Mouse (Mus musculus) spleen, postnatal 0 days (tissue): ENCODE results near the gene Olfr561. TPM values are rescaled to one million over a fixed set of nuclear protein-coding genes. Genes with fewer than 3 reads are reported as not detected.

ENCODE experiments used
- polyA plus RNA-seq: library from polyadenylated mRNA; unstranded; fragments of >200 nt; fragmentation: Nextera tagmentation; extraction: Ambion mirVana; gene quantifications from 2 replicates; pipeline ENCODE4 v1.2.1, GENCODE M21; 2015

Gene Olfr561
- polyA plus RNA-seq, result not detected in 2 replicates

DNA sequence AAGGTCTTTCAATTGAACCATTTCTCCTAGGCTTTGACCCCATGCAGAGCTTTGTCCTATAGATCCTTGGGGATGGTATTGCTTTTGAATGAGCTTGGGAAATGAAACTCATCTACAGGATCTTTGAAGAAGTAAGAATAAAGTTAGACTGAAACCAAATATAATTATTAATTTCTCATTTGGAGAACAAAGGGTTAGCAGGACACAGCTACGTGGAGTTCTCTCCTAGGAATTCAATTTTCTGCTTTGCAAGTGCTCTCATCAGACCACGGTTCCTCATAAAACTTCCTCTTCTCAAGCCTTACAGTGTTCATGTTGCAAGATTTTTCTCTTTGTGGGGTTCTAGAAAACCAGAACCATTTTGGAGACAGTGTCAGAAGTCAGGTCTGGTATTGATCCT lies at the start of gene Olfr561:
Gene Olfr561 (plus strand): TSS at position 301 of the 400 bp plus-strand sequence.

DNA sequence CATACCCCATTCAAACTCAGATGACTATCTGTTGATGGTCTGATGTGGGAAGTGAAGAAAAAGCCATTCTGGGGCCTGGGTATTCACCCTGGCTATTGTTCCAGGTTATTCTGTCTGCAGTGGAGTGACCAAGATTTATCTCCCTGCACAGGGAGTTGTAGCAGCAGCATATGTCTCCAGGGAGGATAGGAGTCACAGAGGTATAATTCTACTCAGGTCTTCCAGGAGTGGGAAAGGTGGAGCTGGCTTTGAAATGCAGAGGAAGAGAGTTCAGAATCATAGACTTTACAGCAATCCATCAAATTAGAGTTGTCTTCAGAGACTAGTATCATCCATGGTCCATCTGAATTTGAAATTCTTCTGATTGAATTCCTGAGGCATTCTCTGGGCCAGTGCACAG lies 43.6 kb upstream of the Olfr561 start, which contains the start of gene Olfr559:
Gene Olfr559 (minus strand): TSS at position 101 of the 400 bp plus-strand sequence.

DNA sequence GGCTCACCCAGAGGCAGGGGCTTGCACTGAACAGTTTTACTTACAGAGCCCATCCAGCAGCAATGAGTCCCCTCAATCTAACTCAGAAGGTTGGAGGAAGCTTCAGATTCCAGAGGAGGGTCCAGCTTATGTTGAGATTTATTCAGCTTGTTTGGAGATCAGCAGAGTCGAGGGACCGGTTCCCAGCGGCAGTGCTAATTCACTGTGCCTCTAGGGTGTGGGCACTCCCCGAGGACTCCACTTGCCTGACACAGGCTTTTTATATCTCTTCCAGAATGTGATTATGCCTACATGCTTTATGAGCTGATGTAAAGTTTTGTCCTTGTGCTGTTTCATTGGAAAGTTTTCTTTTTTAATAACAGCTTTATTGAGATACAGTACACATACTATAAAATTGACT lies 11.8 kb upstream of the Olfr561 start, which contains the start of the genes Olfr560 and Olfr78:
Gene Olfr560 (minus strand): TSS at position 101 of the 400 bp plus-strand sequence.
Gene Olfr78 (minus strand): TSS at position 206 of the 400 bp plus-strand sequence.

DNA sequence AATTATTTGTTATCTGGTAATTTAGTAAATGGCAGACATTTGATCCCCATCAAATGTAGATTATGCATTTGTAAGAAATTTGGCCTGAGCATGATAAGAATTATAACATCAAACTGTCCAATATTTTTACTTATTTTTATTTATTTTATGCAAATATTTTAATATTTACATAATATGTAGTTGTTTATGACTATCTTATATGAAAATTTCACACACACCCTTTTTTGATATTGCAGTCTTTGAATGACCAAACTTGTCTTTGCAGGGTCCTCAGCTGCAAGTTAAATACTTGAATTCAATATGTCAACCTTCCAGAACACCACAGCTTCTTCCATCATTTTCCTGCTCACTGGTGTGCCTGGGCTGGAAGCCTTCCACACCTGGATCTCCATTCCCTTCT lies 32.2 kb downstream of the Olfr561 start, which contains the start of gene Olfr564:
Gene Olfr564 (plus strand): TSS at position 301 of the 400 bp plus-strand sequence.

Other genes with a start within 250 kb of the Olfr561 start
- gene Olfr547, start 236.5 kb upstream of the Olfr561 start, polyA plus RNA-seq, result not detected in 2 replicates
- gene Olfr548-ps1, start 230.3 kb upstream of the Olfr561 start, polyA plus RNA-seq, result not detected in 2 replicates
- gene Olfr549, start 221.4 kb upstream of the Olfr561 start, polyA plus RNA-seq, result not detected in 2 replicates
- gene Trim21, start 205.7 kb upstream of the Olfr561 start, polyA plus RNA-seq, result 1.1 and 1.3 TPM in 2 replicates
- gene Olfr550, start 199.8 kb upstream of the Olfr561 start, polyA plus RNA-seq, result not detected in 2 replicates
- gene Olfr551, start 179.3 kb upstream of the Olfr561 start, polyA plus RNA-seq, result not detected in 2 replicates
- not detected in 2 replicates for gene Olfr552, start 173.5 kb upstream of the Olfr561 start, polyA plus RNA-seq
- not detected in 2 replicates for gene Olfr553, start 153.0 kb upstream of the Olfr561 start, polyA plus RNA-seq
- gene Olfr554, start 132.8 kb upstream of the Olfr561 start, polyA plus RNA-seq, result not detected in 2 replicates
- not detected in 2 replicates for gene Olfr555, start 112.4 kb upstream of the Olfr561 start, polyA plus RNA-seq
- not detected in 2 replicates for gene Olfr556, start 106.3 kb upstream of the Olfr561 start, polyA plus RNA-seq
- 3.6 and 4.1 TPM in 2 replicates for gene Trim68, start 83.9 kb upstream of the Olfr561 start, polyA plus RNA-seq
- gene Olfr557, start 75.3 kb upstream of the Olfr561 start, polyA plus RNA-seq, result not detected in 2 replicates
- gene Olfr558, start 69.0 kb upstream of the Olfr561 start, polyA plus RNA-seq, result 0.06 TPM in 1 of 2 replicates, not detected in the other
- not detected in 2 replicates for gene Olfr33, start 52.2 kb upstream of the Olfr561 start, polyA plus RNA-seq
- gene Olfr559, start 43.7 kb upstream of the Olfr561 start, polyA plus RNA-seq, result not detected in 2 replicates
- gene Olfr560, start 11.9 kb upstream of the Olfr561 start, polyA plus RNA-seq, result not detected in 2 replicates
- not detected in 2 replicates for gene Olfr78, start 11.8 kb upstream of the Olfr561 start, polyA plus RNA-seq
- gene Olfr564, start 32.3 kb downstream of the Olfr561 start, polyA plus RNA-seq, result not detected in 2 replicates
- not detected in 2 replicates for gene Olfr566, start 87.5 kb downstream of the Olfr561 start, polyA plus RNA-seq
- not detected in 2 replicates for gene Olfr568, start 105.9 kb downstream of the Olfr561 start, polyA plus RNA-seq
- gene Olfr569, start 119.7 kb downstream of the Olfr561 start, polyA plus RNA-seq, result not detected in 2 replicates
- not detected in 2 replicates for gene Olfr570, start 123.4 kb downstream of the Olfr561 start, polyA plus RNA-seq
- gene Olfr571, start 146.3 kb downstream of the Olfr561 start, polyA plus RNA-seq, result not detected in 2 replicates
- not detected in 2 replicates for gene Olfr572, start 153.2 kb downstream of the Olfr561 start, polyA plus RNA-seq
- not detected in 2 replicates for gene Olfr573-ps1, start 171.4 kb downstream of the Olfr561 start, polyA plus RNA-seq
- not detected in 2 replicates for gene Olfr574, start 177.2 kb downstream of the Olfr561 start, polyA plus RNA-seq
- gene Olfr575, start 187.6 kb downstream of the Olfr561 start, polyA plus RNA-seq, result not detected in 2 replicates
- not detected in 2 replicates for gene Olfr576, start 191.4 kb downstream of the Olfr561 start, polyA plus RNA-seq
- not detected in 2 replicates for gene Olfr577, start 204.7 kb downstream of the Olfr561 start, polyA plus RNA-seq
- gene Olfr578, start 218.1 kb downstream of the Olfr561 start, polyA plus RNA-seq, result not detected in 2 replicates